Mouse (Mus musculus): ENCODE results near the gene Myo16. TPM values are rescaled to one million over a fixed set of nuclear protein-coding genes. Genes with fewer than 3 reads are reported as not detected.
A peak's percentile ranks its signal among the peaks of the same experiment; 100 is the strongest.

The Myo16 gene
- polyA plus RNA-seq, 1 experiment: not detected

- TF ChIP-seq POLR2A (IDR thresholded peaks at IDR 0.05; ENCODE audit: low read depth, low read length) (no peak), CTCF (IDR thresholded peaks at IDR 0.05; ENCODE audit: extremely low read depth, insufficient read length, insufficient replicate concordance, low read depth, low read length) (no peak)
- Histone ChIP-seq H3K27me3 (ENCODE audit: control insufficient read depth, insufficient read depth, low read length) (no peaks in the 10 kb centered on the region), H3K4me3 (ENCODE audit: low read depth, low read length) (no peak overlapping the region), H3K27ac (ENCODE audit: insufficient read depth, low read depth, low read length) (no peak overlapping the region), H3K36me3 (ENCODE audit: control insufficient read depth, insufficient read depth, low read length) (no peaks in the 10 kb centered on the region), H3K4me1 (ENCODE audit: control insufficient read depth, insufficient read depth, insufficient read length, low read length) (no peaks in the 10 kb centered on the region)
- 64% methylated on average over 12 of the region's 12 CpGs for WGBS
Measured at GRCm38 (mm10) chr8:10651546-10652315, 498.0 kb downstream of the Myo16 start.

GRCm38 (mm10) chr8:10653282-10653681, 499.6 kb downstream of the Myo16 start:
- no peaks in the 10 kb centered on the region for H3K4me1 ChIP-seq (ENCODE audit: control insufficient read depth, insufficient read depth, insufficient read length, low read length)
- H3K4me3 ChIP-seq (ENCODE audit: low read depth, low read length): no peak overlapping the region
- TF ChIP-seq CTCF (IDR thresholded peaks at IDR 0.05; ENCODE audit: extremely low read depth, insufficient read length, insufficient replicate concordance, low read depth, low read length) (no peak), POLR2A (IDR thresholded peaks at IDR 0.05; ENCODE audit: low read depth, low read length) (no peak)
- 0 out of 2 replicates have a peak overlapping the region, but pooled peaks have one; percentile 18 for H3K27ac ChIP-seq (ENCODE audit: insufficient read depth, low read depth, low read length)
- no peaks in the 10 kb centered on the region for H3K27me3 ChIP-seq (ENCODE audit: control insufficient read depth, insufficient read depth, low read length)
- no peaks in the 10 kb centered on the region for H3K36me3 ChIP-seq (ENCODE audit: control insufficient read depth, insufficient read depth, low read length)
- WGBS: 74% methylated on average over 9 of the region's 9 CpGs

GRCm38 (mm10) chr8:10654922-10655518, 501.3 kb downstream of the Myo16 start:
- TF ChIP-seq CTCF (IDR thresholded peaks at IDR 0.05; ENCODE audit: extremely low read depth, insufficient read length, insufficient replicate concordance, low read depth, low read length): no peak
- no peak for TF ChIP-seq POLR2A (IDR thresholded peaks at IDR 0.05; ENCODE audit: low read depth, low read length)
- Histone ChIP-seq H3K4me1 (ENCODE audit: control insufficient read depth, insufficient read depth, insufficient read length, low read length) (no peaks in the 10 kb centered on the region), H3K27me3 (ENCODE audit: control insufficient read depth, insufficient read depth, low read length) (no peaks in the 10 kb centered on the region), H3K4me3 (ENCODE audit: low read depth, low read length) (no peak overlapping the region), H3K27ac (ENCODE audit: insufficient read depth, low read depth, low read length) (no peak overlapping the region), H3K36me3 (ENCODE audit: control insufficient read depth, insufficient read depth, low read length) (no peaks in the 10 kb centered on the region)
- WGBS: 62% methylated on average over 9 of the region's 9 CpGs

GRCm38 (mm10) chr8:10663770-10664470, 510.2 kb downstream of the Myo16 start:
- Histone ChIP-seq H3K27me3 (ENCODE audit: control insufficient read depth, insufficient read depth, low read length) (no peaks in the 10 kb centered on the region), H3K4me1 (ENCODE audit: control insufficient read depth, insufficient read depth, insufficient read length, low read length) (no peaks in the 10 kb centered on the region; the same call in 1 of the 2 replicates), H3K27ac (ENCODE audit: insufficient read depth, low read depth, low read length) (peak overlapping the region; percentile 9), H3K4me3 (ENCODE audit: low read depth, low read length) (no peak overlapping the region), H3K36me3 (ENCODE audit: control insufficient read depth, insufficient read depth, low read length) (no peaks in the 10 kb centered on the region)
- TF ChIP-seq CTCF (IDR thresholded peaks at IDR 0.05; ENCODE audit: extremely low read depth, insufficient read length, insufficient replicate concordance, low read depth, low read length) (no peak), POLR2A (IDR thresholded peaks at IDR 0.05; ENCODE audit: low read depth, low read length) (no peak)
- 54% methylated on average over 8 of the region's 8 CpGs for WGBS

GRCm38 (mm10) chr8:10664861-10665543, 511.3 kb downstream of the Myo16 start:
- H3K36me3 ChIP-seq (ENCODE audit: control insufficient read depth, insufficient read depth, low read length): no peaks in the 10 kb centered on the region
- H3K27ac ChIP-seq (ENCODE audit: insufficient read depth, low read depth, low read length): 0 out of 2 replicates have a peak overlapping the region, but pooled peaks have one; percentile 2
- no peaks in the 10 kb centered on the region for H3K27me3 ChIP-seq (ENCODE audit: control insufficient read depth, insufficient read depth, low read length)
- no peak for TF ChIP-seq POLR2A (IDR thresholded peaks at IDR 0.05; ENCODE audit: low read depth, low read length)
- no peak for TF ChIP-seq CTCF (IDR thresholded peaks at IDR 0.05; ENCODE audit: extremely low read depth, insufficient read length, insufficient replicate concordance, low read depth, low read length)
- no peaks in the 10 kb centered on the region; the same call in 1 of the 2 replicates for H3K4me1 ChIP-seq (ENCODE audit: control insufficient read depth, insufficient read depth, insufficient read length, low read length)
- 40% methylated on average over 13 of the region's 13 CpGs for WGBS
- H3K4me3 ChIP-seq (ENCODE audit: low read depth, low read length): no peak overlapping the region

- Histone ChIP-seq H3K27ac (ENCODE audit: insufficient read depth, low read depth, low read length) (no peak overlapping the region), H3K36me3 (ENCODE audit: control insufficient read depth, insufficient read depth, low read length) (no peaks in the 10 kb centered on the region), H3K4me1 (ENCODE audit: control insufficient read depth, insufficient read depth, insufficient read length, low read length) (no peaks in the 10 kb centered on the region; the same call in 1 of the 2 replicates), H3K27me3 (ENCODE audit: control insufficient read depth, insufficient read depth, low read length) (no peaks in the 10 kb centered on the region), H3K4me3 (ENCODE audit: low read depth, low read length) (no peak overlapping the region)
- WGBS: 35% methylated on average over 4 of the region's 4 CpGs
- TF ChIP-seq POLR2A (IDR thresholded peaks at IDR 0.05; ENCODE audit: low read depth, low read length) (no peak), CTCF (IDR thresholded peaks at IDR 0.05; ENCODE audit: extremely low read depth, insufficient read length, insufficient replicate concordance, low read depth, low read length) (no peak)
Measured at GRCm38 (mm10) chr8:10665821-10666283, 512.1 kb downstream of the Myo16 start.

Data from small intestine, adult 2 months (tissue).